Mouse (Mus musculus): ENCODE results near the gene Klk15. TPM values are rescaled to one million over a fixed set of nuclear protein-coding genes. Genes with fewer than 3 reads are reported as not detected.

Gene Klk15
- polyA plus RNA-seq (2015; fragmentation: Nextera tagmentation; extraction: Ambion mirVana), result not detected in 2 replicates

GRCm38 (mm10) chr7:43933440-43933839, at the start of gene Klk15:
TSS of gene Klk15 (plus strand) at chr7:43933740.
- no peaks in the 10 kb centered on the region for H3K27me3 ChIP-seq (replicated peaks)
- no peaks in the 10 kb centered on the region for H3K36me3 ChIP-seq
- no peaks in the 10 kb centered on the region for H3K9me3 ChIP-seq
- H3K9ac ChIP-seq, result no peak within 1 kb of the TSS
- 93% methylated on average over 3 of the region's 3 CpGs for WGBS
- H3K4me3 ChIP-seq (replicated peaks), result no peak within 1 kb of the TSS
- no peak within 1 kb of the TSS for H3K4me2 ChIP-seq (replicated peaks)
- H3K27ac ChIP-seq, result no peak within 1 kb of the TSS
- H3K4me1 ChIP-seq (replicated peaks), result no peaks in the 10 kb centered on the region
- ATAC-seq, result no peak

GRCm38 (mm10) chr7:43891365-43891764, 42.2 kb upstream of the Klk15 start:
- no peaks in the 10 kb centered on the region for H3K36me3 ChIP-seq
- 48% methylated on average over 5 of the region's 5 CpGs for WGBS
- no peak overlapping the region for H3K9ac ChIP-seq
- H3K9me3 ChIP-seq, result no peaks in the 10 kb centered on the region
- H3K4me3 ChIP-seq (replicated peaks), result no peak overlapping the region
- H3K27me3 ChIP-seq (replicated peaks), result no peaks in the 10 kb centered on the region
- H3K4me1 ChIP-seq (replicated peaks), result no peaks in the 10 kb centered on the region
- no peak overlapping the region for H3K27ac ChIP-seq
- ATAC-seq, result peak; percentile 56; the same call in 1 of the 2 replicates
- H3K4me2 ChIP-seq (replicated peaks), result no peak overlapping the region

GRCm38 (mm10) chr7:43891788-43892187, 41.8 kb upstream of the Klk15 start:
- Histone ChIP-seq H3K9ac (no peak overlapping the region), H3K4me2 (replicated peaks) (no peak overlapping the region), H3K9me3 (no peaks in the 10 kb centered on the region), H3K27me3 (replicated peaks) (no peaks in the 10 kb centered on the region), H3K4me1 (replicated peaks) (no peaks in the 10 kb centered on the region), H3K27ac (no peak overlapping the region), H3K4me3 (replicated peaks) (no peak overlapping the region), H3K36me3 (no peaks in the 10 kb centered on the region)
- ATAC-seq, result no peak
- WGBS, result 31% methylated on average over 3 of the region's 3 CpGs

GRCm38 (mm10) chr7:43894836-43895235, 38.7 kb upstream of the Klk15 start:
- Histone ChIP-seq H3K27ac (no peak overlapping the region), H3K9me3 (no peaks in the 10 kb centered on the region), H3K4me2 (replicated peaks) (no peak overlapping the region), H3K9ac (no peak overlapping the region), H3K27me3 (replicated peaks) (no peaks in the 10 kb centered on the region), H3K36me3 (no peaks in the 10 kb centered on the region), H3K4me3 (replicated peaks) (no peak overlapping the region), H3K4me1 (replicated peaks) (no peaks in the 10 kb centered on the region)
- ATAC-seq, result peak; percentile 93
- WGBS, result 6% methylated on average over 1 of the region's 1 CpGs

GRCm38 (mm10) chr7:43914821-43915220, 18.7 kb upstream of the Klk15 start:
- peak; percentile 81 for ATAC-seq
- Histone ChIP-seq H3K36me3 (no peaks in the 10 kb centered on the region), H3K4me3 (replicated peaks) (no peak overlapping the region), H3K9ac (no peak overlapping the region), H3K4me2 (replicated peaks) (no peak overlapping the region), H3K27ac (no peak overlapping the region), H3K4me1 (replicated peaks) (no peaks in the 10 kb centered on the region), H3K9me3 (no peaks in the 10 kb centered on the region), H3K27me3 (replicated peaks) (no peaks in the 10 kb centered on the region)
- 47% methylated on average over 9 of the region's 9 CpGs for WGBS

- WGBS, result 85% methylated on average over 13 of the region's 13 CpGs
- H3K36me3 ChIP-seq, result no peaks in the 10 kb centered on the region
- H3K4me2 ChIP-seq (replicated peaks), result no peak overlapping the region
- ATAC-seq, result no peak
- H3K27me3 ChIP-seq (replicated peaks), result no peaks in the 10 kb centered on the region
- no peaks in the 10 kb centered on the region for H3K9me3 ChIP-seq
- H3K4me1 ChIP-seq (replicated peaks), result no peaks in the 10 kb centered on the region
- H3K27ac ChIP-seq, result no peak overlapping the region
- no peak overlapping the region for H3K9ac ChIP-seq
- no peak overlapping the region for H3K4me3 ChIP-seq (replicated peaks)
These were observed 15.1 kb upstream of the Klk15 start for GRCm38 (mm10) chr7:43918426-43918825.

GRCm38 (mm10) chr7:43918871-43919270, 14.7 kb upstream of the Klk15 start:
- H3K4me2 ChIP-seq (replicated peaks), result no peak overlapping the region
- ATAC-seq, result no peak
- no peaks in the 10 kb centered on the region for H3K36me3 ChIP-seq
- H3K9me3 ChIP-seq, result no peaks in the 10 kb centered on the region
- H3K27me3 ChIP-seq (replicated peaks), result no peaks in the 10 kb centered on the region
- 74% methylated on average over 8 of the region's 8 CpGs for WGBS
- no peak overlapping the region for H3K9ac ChIP-seq
- H3K4me3 ChIP-seq (replicated peaks), result no peak overlapping the region
- H3K27ac ChIP-seq, result no peak overlapping the region
- H3K4me1 ChIP-seq (replicated peaks), result no peaks in the 10 kb centered on the region

- no peak overlapping the region for H3K4me3 ChIP-seq (replicated peaks)
- 25% methylated on average over 14 of the region's 14 CpGs for WGBS
- H3K9me3 ChIP-seq, result no peaks in the 10 kb centered on the region
- no peaks in the 10 kb centered on the region for H3K4me1 ChIP-seq (replicated peaks)
- no peaks in the 10 kb centered on the region for H3K27me3 ChIP-seq (replicated peaks)
- H3K9ac ChIP-seq, result no peak overlapping the region
- peak; percentile 87 for ATAC-seq
- no peak overlapping the region for H3K4me2 ChIP-seq (replicated peaks)
- no peaks in the 10 kb centered on the region for H3K36me3 ChIP-seq
- no peak overlapping the region for H3K27ac ChIP-seq
These were observed 13.7 kb upstream of the Klk15 start for GRCm38 (mm10) chr7:43919559-43920451.

- Histone ChIP-seq H3K27ac (no peak overlapping the region), H3K4me3 (replicated peaks) (no peak overlapping the region), H3K9me3 (no peaks in the 10 kb centered on the region), H3K4me2 (replicated peaks) (no peak overlapping the region), H3K9ac (no peak overlapping the region), H3K27me3 (replicated peaks) (no peaks in the 10 kb centered on the region), H3K36me3 (no peaks in the 10 kb centered on the region), H3K4me1 (replicated peaks) (no peaks in the 10 kb centered on the region)
- 82% methylated on average over 3 of the region's 3 CpGs for WGBS
- ATAC-seq, result no peak
These were observed 13.0 kb upstream of the Klk15 start for GRCm38 (mm10) chr7:43920582-43920981.

- Histone ChIP-seq H3K9me3 (no peaks in the 10 kb centered on the region), H3K27me3 (replicated peaks) (no peaks in the 10 kb centered on the region), H3K9ac (no peak overlapping the region), H3K4me3 (replicated peaks) (no peak overlapping the region), H3K4me2 (replicated peaks) (no peak overlapping the region), H3K4me1 (replicated peaks) (no peaks in the 10 kb centered on the region), H3K36me3 (no peaks in the 10 kb centered on the region), H3K27ac (no peak overlapping the region)
- 79% methylated on average over 6 of the region's 6 CpGs for WGBS
- no peak for ATAC-seq
These were observed 12.5 kb upstream of the Klk15 start for GRCm38 (mm10) chr7:43921087-43921486.

GRCm38 (mm10) chr7:43921941-43922340, 11.6 kb upstream of the Klk15 start:
- WGBS, result 85% methylated on average over 2 of the region's 2 CpGs
- Histone ChIP-seq H3K4me3 (replicated peaks) (no peak overlapping the region), H3K9me3 (no peaks in the 10 kb centered on the region), H3K4me1 (replicated peaks) (no peaks in the 10 kb centered on the region), H3K4me2 (replicated peaks) (no peak overlapping the region), H3K9ac (no peak overlapping the region), H3K36me3 (no peaks in the 10 kb centered on the region), H3K27me3 (replicated peaks) (no peaks in the 10 kb centered on the region), H3K27ac (no peak overlapping the region)
- ATAC-seq, result no peak

- H3K4me3 ChIP-seq (replicated peaks), result no peak overlapping the region
- no peak overlapping the region for H3K4me2 ChIP-seq (replicated peaks)
- 69% methylated on average over 5 of the region's 5 CpGs for WGBS
- no peak overlapping the region for H3K9ac ChIP-seq
- H3K9me3 ChIP-seq, result no peaks in the 10 kb centered on the region
- no peak for ATAC-seq
- H3K27ac ChIP-seq, result no peak overlapping the region
- H3K36me3 ChIP-seq, result no peaks in the 10 kb centered on the region
- no peaks in the 10 kb centered on the region for H3K4me1 ChIP-seq (replicated peaks)
- H3K27me3 ChIP-seq (replicated peaks), result no peaks in the 10 kb centered on the region
These were observed 7.6 kb upstream of the Klk15 start for GRCm38 (mm10) chr7:43925985-43926384.

- WGBS, result 44% methylated on average over 4 of the region's 4 CpGs
- no peak for ATAC-seq
- no peak overlapping the region for H3K27ac ChIP-seq
- no peaks in the 10 kb centered on the region for H3K36me3 ChIP-seq
- H3K4me1 ChIP-seq (replicated peaks), result no peaks in the 10 kb centered on the region
- no peaks in the 10 kb centered on the region for H3K27me3 ChIP-seq (replicated peaks)
- no peak overlapping the region for H3K9ac ChIP-seq
- no peak overlapping the region for H3K4me3 ChIP-seq (replicated peaks)
- H3K9me3 ChIP-seq, result no peaks in the 10 kb centered on the region
- H3K4me2 ChIP-seq (replicated peaks), result no peak overlapping the region
These were observed 5.0 kb upstream of the Klk15 start for GRCm38 (mm10) chr7:43928521-43928920.

All from intestine, embryonic 15.5 days (tissue).